Mouse (Mus musculus) erythroblast, embryonic 14.5 days (primary cell): ENCODE measurements around the gene Tagln.

Experiments
- GATA1 ChIP-seq: IDR thresholded peaks from 2 replicates; pipeline ENCODE4 v1.6.1; 2012; ENCODE audit warnings: low read length, inconsistent platforms, mixed read lengths
- TAL1 ChIP-seq: IDR thresholded peaks from 3 replicates; pipeline ENCODE4 v1.6.1; 2012; ENCODE audit warnings: low read length, inconsistent platforms, mixed read lengths

DNA sequence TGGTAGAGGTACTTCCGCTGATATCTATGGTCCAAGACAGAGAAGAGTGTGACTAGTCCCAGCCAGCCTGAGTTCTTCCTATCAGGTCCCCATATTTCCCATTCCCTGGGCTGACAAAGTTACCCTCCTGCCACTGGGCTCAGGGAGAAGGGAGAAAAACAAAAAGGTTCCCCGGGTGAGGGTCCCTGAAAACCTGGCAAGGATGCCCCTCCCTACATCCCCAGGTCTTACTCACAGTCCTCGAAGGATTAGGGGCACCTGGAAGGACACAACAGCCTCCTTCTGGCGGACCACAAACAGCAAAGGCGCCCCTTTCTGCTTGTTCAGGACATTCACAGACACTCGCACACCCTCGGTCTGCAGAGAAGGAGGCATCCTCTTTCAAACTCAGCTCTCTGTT is 17.0 kb upstream of the Tagln start:
- no peak for TF ChIP-seq GATA1
- no peak for TF ChIP-seq TAL1
